Mouse (Mus musculus): Measurements from ENCODE around the gene Ccl20. TPM values are rescaled to one million over a fixed set of nuclear protein-coding genes. Genes with fewer than 3 reads are reported as not detected.
A peak's percentile ranks its signal among the peaks of the same experiment; 100 is the strongest.

Ccl20 gene
- total RNA-seq (2021) (not detected), polyA plus RNA-seq (2012; rRNA removed) (0.20 TPM in 1 of 2 replicates, not detected in the other)
- long read RNA-seq, result 0 reads

GRCm38 (mm10) chr1:83116447-83117137 lies at the start of gene Ccl20:
TSS of gene Ccl20 (plus strand) at chr1:83116766.
- TF ChIP-seq POLR2A (IDR thresholded peaks at IDR 0.05; ENCODE audit: insufficient read depth, low read depth, low read length), result no peak
- no peak for TF ChIP-seq CTCF (IDR thresholded peaks at IDR 0.05)
- no peak for TF ChIP-seq EP300 (IDR thresholded peaks at IDR 0.05; ENCODE audit: insufficient read depth, low read depth, low read length)
- no peak for DNase-seq
- intact Hi-C loops (cut with DNase I), result no loop called here
- H3K4me3 ChIP-seq, result no peak within 1 kb of the TSS
- peaks cover 1% of the 10 kb centered on the region; the same call in 1 of the 2 replicates for H3K4me1 ChIP-seq (ENCODE audit: control insufficient read depth, insufficient read depth, low read length)
- 36% methylated on average over 8 of the region's 8 CpGs for WGBS
- H3K9ac ChIP-seq (ENCODE audit: low read depth, low read length), result no peak within 1 kb of the TSS
- no peaks in the 10 kb centered on the region for H3K27me3 ChIP-seq (ENCODE audit: control insufficient read depth, insufficient read depth, low read length)
- no peaks in the 10 kb centered on the region for H3K36me3 ChIP-seq (ENCODE audit: control insufficient read depth, insufficient read depth, low read length)
- H3K79me2 ChIP-seq (replicated peaks; ENCODE audit: control insufficient read depth, insufficient read depth, low read length), result no peaks in the 10 kb centered on the region
- H3K27ac ChIP-seq, result no peak within 1 kb of the TSS

DNA sequence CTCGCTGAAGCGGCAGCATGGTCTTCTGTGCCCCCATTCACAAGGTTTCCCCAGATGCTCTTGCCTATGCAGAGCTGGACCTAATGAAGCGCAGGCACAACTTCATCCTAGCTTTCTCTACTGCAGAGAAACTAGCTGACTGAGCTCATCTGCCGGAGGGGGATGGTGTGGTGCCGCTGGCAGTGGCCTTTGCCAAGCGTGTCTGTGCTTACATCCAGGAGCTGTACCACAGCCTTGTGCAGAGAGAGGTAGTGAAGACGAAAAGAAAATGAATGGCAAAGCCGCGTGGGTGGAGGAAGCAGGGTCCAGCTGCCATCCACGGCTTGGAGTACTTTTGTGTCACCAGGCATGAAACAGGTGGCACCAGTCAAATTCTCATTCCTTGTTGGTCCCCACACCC lies 49.4 kb upstream of the Ccl20 start:
- WGBS, result 88% methylated on average over 10 of the region's 10 CpGs
- Histone ChIP-seq H3K4me3 (no peak overlapping the region), H3K4me1 (ENCODE audit: control insufficient read depth, insufficient read depth, low read length) (no peaks in the 10 kb centered on the region), H3K79me2 (replicated peaks; ENCODE audit: control insufficient read depth, insufficient read depth, low read length) (no peaks in the 10 kb centered on the region), H3K27me3 (ENCODE audit: control insufficient read depth, insufficient read depth, low read length) (no peaks in the 10 kb centered on the region), H3K36me3 (ENCODE audit: control insufficient read depth, insufficient read depth, low read length) (no peaks in the 10 kb centered on the region), H3K9ac (ENCODE audit: low read depth, low read length) (no peak overlapping the region), H3K27ac (no peak overlapping the region)
- intact Hi-C loops (cut with DNase I), result no loop called here
- no peak for DNase-seq
- TF ChIP-seq EP300 (IDR thresholded peaks at IDR 0.05; ENCODE audit: insufficient read depth, low read depth, low read length), result no peak
- no peak for TF ChIP-seq POLR2A (IDR thresholded peaks at IDR 0.05; ENCODE audit: insufficient read depth, low read depth, low read length)
- no peak for TF ChIP-seq CTCF (IDR thresholded peaks at IDR 0.05)

- TF ChIP-seq EP300 (IDR thresholded peaks at IDR 0.05; ENCODE audit: insufficient read depth, low read depth, low read length), result no peak
- no peak for TF ChIP-seq CTCF (IDR thresholded peaks at IDR 0.05)
- no peak for TF ChIP-seq POLR2A (IDR thresholded peaks at IDR 0.05; ENCODE audit: insufficient read depth, low read depth, low read length)
- no peaks in the 10 kb centered on the region for H3K79me2 ChIP-seq (replicated peaks; ENCODE audit: control insufficient read depth, insufficient read depth, low read length)
- no peaks in the 10 kb centered on the region for H3K36me3 ChIP-seq (ENCODE audit: control insufficient read depth, insufficient read depth, low read length)
- intact Hi-C loops (cut with DNase I), result loop anchor here (1.0 kb wide), 1 partner anchor 288 kb away; no protein-coding TSS in a partner anchor
- 38% methylated on average over 15 of the region's 15 CpGs for WGBS
- no peak for DNase-seq
- H3K9ac ChIP-seq (ENCODE audit: low read depth, low read length), result no peak overlapping the region
- no peak overlapping the region for H3K4me3 ChIP-seq
- H3K27ac ChIP-seq, result no peak overlapping the region
- H3K4me1 ChIP-seq (ENCODE audit: control insufficient read depth, insufficient read depth, low read length), result no peaks in the 10 kb centered on the region
- H3K27me3 ChIP-seq (ENCODE audit: control insufficient read depth, insufficient read depth, low read length), result no peaks in the 10 kb centered on the region
Measured at GRCm38 (mm10) chr1:83075526-83076189, 40.9 kb upstream of the Ccl20 start.

- H3K4me1 ChIP-seq (ENCODE audit: control insufficient read depth, insufficient read depth, low read length), result no peaks in the 10 kb centered on the region
- intact Hi-C loops (cut with DNase I), result loop anchor here (1.0 kb wide), 1 partner anchor 289 kb away; no protein-coding TSS in a partner anchor
- H3K27ac ChIP-seq, result no peak overlapping the region
- no peaks in the 10 kb centered on the region for H3K36me3 ChIP-seq (ENCODE audit: control insufficient read depth, insufficient read depth, low read length)
- no peak overlapping the region for H3K9ac ChIP-seq (ENCODE audit: low read depth, low read length)
- 44% methylated on average over 11 of the region's 11 CpGs for WGBS
- TF ChIP-seq POLR2A (IDR thresholded peaks at IDR 0.05; ENCODE audit: insufficient read depth, low read depth, low read length) (no peak), CTCF (IDR thresholded peaks at IDR 0.05) (peak; percentile 88), EP300 (IDR thresholded peaks at IDR 0.05; ENCODE audit: insufficient read depth, low read depth, low read length) (no peak)
- H3K79me2 ChIP-seq (replicated peaks; ENCODE audit: control insufficient read depth, insufficient read depth, low read length), result no peaks in the 10 kb centered on the region
- no peak overlapping the region for H3K4me3 ChIP-seq
- DNase-seq, result no peak
- no peaks in the 10 kb centered on the region for H3K27me3 ChIP-seq (ENCODE audit: control insufficient read depth, insufficient read depth, low read length)
Measured at GRCm38 (mm10) chr1:83076190-83076917, 40.2 kb upstream of the Ccl20 start.

DNA sequence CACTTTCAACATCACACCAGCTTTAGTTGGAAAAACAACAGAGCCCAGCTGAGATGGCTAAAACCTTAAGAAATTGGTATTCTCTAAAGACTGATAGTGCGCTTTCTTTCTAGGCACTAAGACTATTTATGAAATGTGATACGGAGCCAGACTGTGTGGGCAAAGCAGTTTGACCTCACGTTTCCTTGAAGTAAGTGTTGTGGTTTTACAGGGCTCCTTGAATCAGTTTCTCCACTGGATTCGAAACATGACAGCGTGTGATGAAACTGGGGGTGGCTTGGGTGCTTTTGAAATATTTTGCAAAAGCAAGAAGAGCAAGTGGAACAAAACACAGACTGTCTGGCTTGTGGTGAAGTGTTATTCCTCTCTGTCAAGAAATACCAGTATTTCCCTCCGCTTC lies 39.5 kb upstream of the Ccl20 start:
- WGBS, result 74% methylated on average over 6 of the region's 6 CpGs

More for the DNA sequence above, 39.5 kb upstream of the Ccl20 start:
- intact Hi-C loops (cut with DNase I), result no loop called here
- Histone ChIP-seq H3K4me1 (ENCODE audit: control insufficient read depth, insufficient read depth, low read length) (no peaks in the 10 kb centered on the region), H3K79me2 (replicated peaks; ENCODE audit: control insufficient read depth, insufficient read depth, low read length) (no peaks in the 10 kb centered on the region), H3K27me3 (ENCODE audit: control insufficient read depth, insufficient read depth, low read length) (no peaks in the 10 kb centered on the region), H3K27ac (no peak overlapping the region), H3K9ac (ENCODE audit: low read depth, low read length) (no peak overlapping the region), H3K36me3 (ENCODE audit: control insufficient read depth, insufficient read depth, low read length) (no peaks in the 10 kb centered on the region), H3K4me3 (no peak overlapping the region)
- no peak for TF ChIP-seq POLR2A (IDR thresholded peaks at IDR 0.05; ENCODE audit: insufficient read depth, low read depth, low read length)
- no peak for TF ChIP-seq EP300 (IDR thresholded peaks at IDR 0.05; ENCODE audit: insufficient read depth, low read depth, low read length)
- TF ChIP-seq CTCF (IDR thresholded peaks at IDR 0.05), result no peak
- no peak for DNase-seq

Data from heart, adult 2 months (tissue).